Mouse (Mus musculus): ENCODE data around the gene Hes1.

GRCm38 (mm10) chr16:30110466-30110865 is 46.3 kb downstream of the Hes1 start:
- TF ChIP-seq TCF12 (IDR thresholded peaks at IDR 0.05; ENCODE audit: insufficient read depth, poor library complexity, severe bottlenecking): no peak
- TF ChIP-seq POLR2A (IDR thresholded peaks at IDR 0.05; ENCODE audit: insufficient read length, low read depth): no peak
- no peak for TF ChIP-seq POLR2AphosphoS2 (IDR thresholded peaks at IDR 0.05; ENCODE audit: insufficient read length, low read depth)
- TF ChIP-seq CEBPB (IDR thresholded peaks at IDR 0.05; ENCODE audit: insufficient read depth, poor library complexity, severe bottlenecking): no peak
- no peak for TF ChIP-seq REST (IDR thresholded peaks at IDR 0.05; ENCODE audit: insufficient read depth, insufficient read length)
- no peak for TF ChIP-seq USF1 (IDR thresholded peaks at IDR 0.05; ENCODE audit: low read depth)
- no peak for TF ChIP-seq MAX (IDR thresholded peaks at IDR 0.05; ENCODE audit: low read depth)
- TF ChIP-seq MYOG (IDR thresholded peaks at IDR 0.05; ENCODE audit: control insufficient read depth in 1 of 3, insufficient read depth in 1 of 3, insufficient read length in 2 of 3, low read depth in 2 of 3): no peak
- no peak for TF ChIP-seq E2F4 (IDR thresholded peaks at IDR 0.05; ENCODE audit: insufficient read depth)
- no peak for TF ChIP-seq TCF3 (IDR thresholded peaks at IDR 0.05; ENCODE audit: insufficient read length, low read depth)
